Mouse (Mus musculus) spleen, adult 12 weeks (tissue): Measurements from ENCODE around the gene Vmn2r124.
"Not testable (repeated sequence)": the region's sequence is repeated elsewhere in the genome, so short reads cannot be mapped to it uniquely, and the experiment has no call there.

ENCODE experiments used
- DNase-seq: peaks from one replicate; pipeline ENCODE4 v3.0.0; 2022; ENCODE audit warnings: low spot score

Gene Vmn2r124

DNA sequence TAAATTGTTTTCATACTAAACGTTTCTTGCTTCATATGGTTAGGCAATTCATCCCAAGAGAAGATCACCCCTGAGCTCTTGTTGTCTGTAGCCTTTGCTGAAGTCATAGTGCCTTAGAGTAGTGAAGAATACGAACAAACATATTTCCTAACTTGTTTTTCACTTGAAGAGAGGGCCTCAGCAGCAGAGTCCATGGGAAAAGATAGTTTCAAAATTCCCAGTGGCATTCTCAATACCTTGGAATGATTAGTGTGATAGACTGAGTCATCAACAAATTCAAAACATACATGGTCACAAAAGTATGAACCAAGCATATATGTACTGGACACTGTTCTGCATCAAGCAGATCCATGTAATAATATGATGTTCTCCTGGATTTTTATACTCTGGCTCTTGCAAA is at the start of gene Vmn2r124:
Gene Vmn2r124 (plus strand): TSS at position 301 of the 400 bp plus-strand sequence.
- DNase-seq, result no peak

DNA sequence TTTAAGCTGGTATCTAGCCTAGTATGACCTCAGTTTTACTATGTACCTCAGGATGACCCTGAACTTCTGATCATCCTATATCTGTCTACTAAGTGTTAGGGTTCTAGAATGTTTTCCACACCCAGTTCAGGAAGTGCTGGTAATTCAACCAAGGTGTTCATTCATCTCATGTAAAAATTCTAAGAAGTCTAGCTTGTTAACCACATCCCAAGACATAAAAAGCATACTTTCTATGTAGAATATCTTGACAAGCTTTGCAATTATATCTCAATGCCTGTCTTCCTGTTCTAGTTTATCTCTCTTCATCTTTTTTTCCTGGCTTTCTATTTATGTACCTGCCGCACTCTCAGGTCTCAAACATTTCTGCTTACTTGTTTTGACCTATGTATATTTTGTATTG is 44.5 kb upstream of the Vmn2r124 start:
- no peak for DNase-seq

DNA sequence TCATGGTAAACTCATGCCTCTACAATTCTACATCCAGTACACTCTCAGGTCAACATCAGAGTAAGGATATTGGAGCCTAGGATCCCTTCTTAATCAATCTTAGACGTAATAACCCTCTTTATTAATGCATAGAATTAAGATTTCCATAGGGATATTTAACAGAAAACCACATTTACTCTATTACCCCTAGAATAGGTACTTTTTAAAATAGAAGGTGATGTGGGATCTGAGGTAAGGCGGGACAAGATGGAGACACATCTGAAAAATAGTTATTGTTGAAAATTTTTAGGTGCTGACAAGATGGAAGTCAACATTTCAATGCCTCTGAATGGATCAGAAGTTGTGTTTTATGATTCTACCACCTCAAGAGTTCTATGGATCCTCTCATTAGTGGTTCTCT is 27.8 kb upstream of the Vmn2r124 start, which contains the start of gene Fpr-rs4:
Gene Fpr-rs4 (plus strand): TSS at position 301 of the 400 bp plus-strand sequence.
- no peak for DNase-seq

DNA sequence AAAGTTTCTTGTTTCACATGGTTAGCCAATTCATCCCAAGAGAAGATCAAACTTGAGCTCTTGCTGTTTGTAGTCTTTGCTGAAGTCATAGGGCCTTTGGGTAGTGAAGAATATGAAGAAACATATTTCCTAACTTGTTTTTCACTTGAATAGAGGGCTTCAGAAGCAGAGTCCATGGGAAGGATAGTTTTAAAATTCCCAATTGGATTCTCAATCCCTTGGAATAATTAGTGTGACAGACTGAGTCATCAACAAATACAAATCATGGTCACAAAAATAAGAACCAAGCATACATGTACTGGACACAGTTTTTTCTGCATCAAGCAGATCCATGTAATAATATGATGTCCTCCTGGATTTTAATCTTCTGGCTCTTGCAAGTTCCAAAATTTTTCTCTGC is 35.5 kb downstream of the Vmn2r124 start, which contains the start of gene Vmn2r91:
Gene Vmn2r91 (plus strand): TSS at position 301 of the 400 bp plus-strand sequence.
- DNase-seq, result not testable (repeated sequence)

DNA sequence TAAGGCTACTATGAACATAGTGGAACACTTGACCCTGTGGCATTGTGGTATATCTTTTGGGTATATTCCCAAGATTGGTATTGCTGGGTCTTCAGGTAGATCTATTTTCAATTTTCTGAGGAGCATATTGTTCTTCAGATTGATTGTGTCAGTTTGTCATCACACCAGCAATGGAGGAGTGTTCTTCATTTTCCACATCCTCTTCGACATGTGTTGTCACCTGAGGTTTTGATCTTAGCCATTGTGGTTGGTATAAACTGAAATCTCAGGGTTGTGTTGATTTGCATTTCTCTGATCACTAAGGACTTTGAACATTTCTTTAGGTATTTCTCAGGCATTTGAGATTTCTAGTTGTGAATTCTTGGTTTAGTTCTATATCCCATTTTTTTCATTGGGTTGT is 46.4 kb downstream of the Vmn2r124 start:
- DNase-seq, result not testable (repeated sequence)

DNA sequence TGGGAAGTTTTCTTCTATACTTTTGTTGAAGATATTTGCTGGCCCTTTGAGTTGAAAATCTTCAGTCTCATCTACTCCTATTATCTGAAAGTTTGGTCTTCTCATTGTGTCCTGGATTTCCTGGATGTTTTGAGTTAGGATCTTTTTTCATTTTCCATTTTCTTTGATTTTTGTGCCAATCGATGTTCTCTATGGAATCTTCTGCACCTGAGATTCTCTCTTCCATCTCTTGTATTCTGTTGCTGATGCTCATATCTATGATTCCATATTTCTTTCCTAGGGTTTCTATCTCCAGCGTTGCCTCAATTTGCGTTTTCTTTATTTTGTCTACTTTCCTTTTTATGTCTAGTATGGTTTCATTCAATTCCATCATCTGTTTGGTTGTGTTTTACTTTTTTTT is 53.0 kb downstream of the Vmn2r124 start:
- not testable (repeated sequence) for DNase-seq
